Mouse (Mus musculus): ENCODE measurements around the gene Ubn2.
A peak's percentile ranks its signal among the peaks of the same experiment; 100 is the strongest.
"Not testable (repeated sequence)": the region's sequence is repeated elsewhere in the genome, so short reads cannot be mapped to it uniquely, and the experiment has no call there.

Ubn2 gene

GRCm38 (mm10) chr6:38533428-38534405 is 100.0 kb downstream of the Ubn2 start, which contains the start of gene Fmc1:
Fmc1 (plus strand) TSS chr6:38533502.
- peak; percentile 98 for DNase-seq (ENCODE audit: low read depth, low spot score)

- DNase-seq (ENCODE audit: low read depth, low spot score) = peak; percentile 90
Measured at GRCm38 (mm10) chr6:38534640-38535365, 101.1 kb downstream of the Ubn2 start.

- no peak for DNase-seq (ENCODE audit: low read depth, low spot score)
Measured at GRCm38 (mm10) chr6:38535366-38535690, 101.6 kb downstream of the Ubn2 start.

- no peak for DNase-seq (ENCODE audit: low read depth, low spot score)
Measured at GRCm38 (mm10) chr6:38535788-38536187, 102.0 kb downstream of the Ubn2 start.

DNA sequence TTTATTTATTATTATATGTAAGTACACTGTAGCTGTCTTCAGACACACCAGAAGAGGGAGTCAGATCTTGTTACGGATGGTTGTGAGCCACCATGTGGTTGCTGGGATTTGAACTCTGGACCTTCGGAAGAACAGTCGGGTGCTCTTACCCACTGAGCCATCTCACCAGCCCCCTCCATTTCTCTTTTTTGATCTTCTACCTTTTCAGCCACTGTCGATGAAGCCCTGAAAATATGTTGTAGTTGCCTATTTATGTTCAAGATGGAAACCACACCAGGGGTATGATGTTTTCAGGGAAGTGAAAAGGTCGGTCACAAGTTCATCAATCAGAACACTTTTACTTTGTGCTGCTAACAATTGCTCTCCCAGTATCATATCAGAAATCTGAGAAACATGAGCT is 110.4 kb downstream of the Ubn2 start:
- DNase-seq (ENCODE audit: low read depth, low spot score) = not testable (repeated sequence)

GRCm38 (mm10) chr6:38547005-38547404 is 113.3 kb downstream of the Ubn2 start:
- DNase-seq (ENCODE audit: low read depth, low spot score) = not testable (repeated sequence)

DNA sequence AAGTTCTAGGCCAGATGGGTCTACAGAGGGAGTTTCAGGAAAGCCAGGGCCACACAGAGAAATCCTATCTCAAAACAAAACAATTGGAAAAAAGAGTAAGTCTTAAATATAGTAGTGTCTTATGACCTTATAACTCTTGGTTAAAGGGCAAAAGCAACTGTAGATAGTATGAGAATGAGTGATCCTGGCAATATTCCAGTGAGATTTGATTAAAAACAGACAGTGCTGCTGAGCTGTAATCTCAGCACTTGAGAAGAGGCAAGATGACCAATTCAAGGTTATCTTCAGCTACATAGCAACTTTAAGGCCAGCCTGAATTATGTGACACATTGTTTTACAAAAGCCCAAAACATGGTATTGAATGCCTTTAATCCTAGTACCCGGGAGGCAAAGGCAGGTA is 114.0 kb downstream of the Ubn2 start:
- no peak for DNase-seq (ENCODE audit: low read depth, low spot score)

DNA sequence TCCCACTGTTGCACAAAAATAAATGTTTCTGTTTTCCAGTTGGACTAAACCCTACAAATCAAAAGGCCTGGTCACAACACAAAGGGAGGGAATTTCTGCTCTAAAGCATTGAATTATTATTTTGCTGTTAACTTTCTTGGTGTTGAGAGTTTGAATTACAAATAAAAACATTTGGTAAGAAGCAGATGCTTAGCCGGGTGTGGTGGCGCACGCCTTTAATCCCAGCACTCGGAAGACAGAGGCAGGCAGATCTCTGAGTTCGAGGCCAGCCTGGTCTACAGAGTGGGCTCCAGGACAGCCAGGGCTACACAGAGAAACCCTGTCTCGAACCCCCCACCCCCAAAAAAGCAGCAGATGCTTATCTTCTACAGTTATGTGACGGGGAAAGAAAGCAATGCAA is 114.8 kb downstream of the Ubn2 start:
- not testable (repeated sequence) for DNase-seq (ENCODE audit: low read depth, low spot score)

DNA sequence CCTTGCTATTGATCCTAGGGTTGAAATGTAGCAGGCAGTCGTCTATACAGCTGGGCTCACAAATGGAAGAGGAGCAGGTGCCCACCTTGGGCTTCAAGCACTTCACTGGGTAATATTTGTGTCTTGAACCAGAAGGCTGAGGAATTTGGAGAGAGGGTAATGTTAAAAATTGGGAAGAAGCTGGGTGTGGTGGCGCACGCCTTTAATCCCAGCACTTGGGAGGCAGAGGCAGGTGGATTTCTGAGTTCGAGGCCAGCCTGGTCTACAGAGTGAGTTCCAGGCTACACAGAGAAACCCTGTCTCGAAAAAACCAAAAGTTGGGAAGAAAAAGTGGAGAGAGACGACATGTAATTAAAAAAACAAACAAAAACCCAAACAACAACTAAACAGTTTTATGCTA is 116.1 kb downstream of the Ubn2 start:
- not testable (repeated sequence) for DNase-seq (ENCODE audit: low read depth, low spot score)

DNA sequence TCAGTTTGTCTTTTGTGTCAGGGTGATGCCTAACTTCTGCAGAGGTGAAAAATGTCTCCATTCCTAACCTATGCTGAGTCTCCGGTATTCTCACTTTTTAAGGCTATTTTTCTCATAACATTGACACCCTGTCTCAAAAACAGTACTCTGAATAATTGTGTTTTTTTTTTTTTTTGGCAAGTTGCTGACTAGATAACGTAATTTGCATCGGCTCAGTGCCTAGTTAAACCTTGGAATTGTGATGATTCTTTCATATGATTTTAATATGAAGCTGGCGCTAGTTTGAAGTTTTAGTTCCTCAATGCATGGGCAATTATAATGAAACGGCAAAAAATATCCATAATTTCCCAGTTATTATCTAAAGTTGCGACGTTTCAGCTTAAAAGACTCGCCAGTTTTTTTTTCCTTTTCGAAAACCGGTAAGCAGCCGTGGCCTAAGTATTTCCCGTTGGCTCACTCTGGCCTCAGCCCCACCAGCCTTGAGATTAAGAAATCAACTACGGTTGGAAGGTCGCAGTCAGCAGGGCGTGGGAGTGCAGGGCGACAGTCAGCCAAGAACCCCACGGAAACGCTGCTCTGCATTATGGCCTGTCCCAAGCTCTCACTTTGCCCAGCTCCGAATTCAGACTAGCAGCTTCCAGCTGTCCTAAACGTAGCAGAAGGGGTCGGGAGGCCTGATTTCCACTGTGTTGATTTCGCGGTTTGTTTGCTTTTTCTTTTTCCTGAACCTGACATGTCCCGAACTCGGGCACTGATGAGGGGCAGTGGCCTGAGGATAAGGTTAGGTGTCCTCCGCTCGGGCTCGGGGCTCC is 116.7 kb downstream of the Ubn2 start:
- no peak for DNase-seq (ENCODE audit: low read depth, low spot score)

DNA sequence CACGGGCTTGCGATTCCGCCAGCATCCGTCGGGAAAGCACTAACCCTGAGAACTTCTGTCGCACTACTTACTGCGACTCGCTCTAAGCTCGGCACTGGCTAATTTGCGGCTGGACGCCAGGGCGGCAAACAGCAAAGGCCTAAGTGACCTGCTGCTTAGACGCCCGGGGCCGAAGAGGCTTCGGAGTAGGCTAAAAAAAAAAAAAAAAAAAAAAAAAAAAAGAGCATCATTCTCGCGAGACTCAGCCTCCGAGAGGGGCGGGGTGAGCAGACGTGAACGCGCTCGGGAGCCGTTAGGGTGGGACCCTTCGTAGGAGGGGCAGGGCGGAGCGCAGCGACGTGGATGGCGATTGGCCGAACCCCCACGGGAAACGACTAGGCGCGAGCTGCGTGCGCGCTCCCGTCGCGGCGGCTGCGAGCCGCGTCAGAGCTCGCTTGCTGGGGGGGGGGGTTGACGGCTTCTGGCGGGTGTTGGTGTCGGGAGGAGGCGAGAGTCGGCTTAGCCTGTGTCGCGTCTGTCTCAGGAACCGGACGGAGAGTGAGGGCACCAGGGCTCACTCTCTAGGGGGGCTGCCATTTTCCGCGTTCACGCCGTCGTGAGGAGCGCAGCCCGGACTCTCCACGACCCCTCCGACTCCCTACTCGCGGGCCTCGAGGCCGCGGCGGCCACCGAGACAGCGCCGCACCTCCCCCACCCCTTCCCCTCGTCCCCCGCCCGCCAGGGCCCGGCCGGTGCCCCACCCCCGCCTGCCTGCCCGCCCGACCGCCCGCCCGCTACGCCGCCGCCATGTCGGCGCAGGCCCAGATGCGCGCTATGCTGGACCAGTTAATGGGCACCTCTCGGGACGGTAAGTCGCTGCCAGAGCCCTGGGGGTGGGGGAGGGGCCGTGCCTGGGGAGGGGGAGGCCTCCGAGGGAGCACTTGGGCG is 117.6 kb downstream of the Ubn2 start, which contains the start of gene Luc7l2:
Gene Luc7l2 (plus strand): TSS at position 273 of the 927 bp plus-strand sequence.
- DNase-seq (ENCODE audit: low read depth, low spot score) = peak; percentile 94

DNA sequence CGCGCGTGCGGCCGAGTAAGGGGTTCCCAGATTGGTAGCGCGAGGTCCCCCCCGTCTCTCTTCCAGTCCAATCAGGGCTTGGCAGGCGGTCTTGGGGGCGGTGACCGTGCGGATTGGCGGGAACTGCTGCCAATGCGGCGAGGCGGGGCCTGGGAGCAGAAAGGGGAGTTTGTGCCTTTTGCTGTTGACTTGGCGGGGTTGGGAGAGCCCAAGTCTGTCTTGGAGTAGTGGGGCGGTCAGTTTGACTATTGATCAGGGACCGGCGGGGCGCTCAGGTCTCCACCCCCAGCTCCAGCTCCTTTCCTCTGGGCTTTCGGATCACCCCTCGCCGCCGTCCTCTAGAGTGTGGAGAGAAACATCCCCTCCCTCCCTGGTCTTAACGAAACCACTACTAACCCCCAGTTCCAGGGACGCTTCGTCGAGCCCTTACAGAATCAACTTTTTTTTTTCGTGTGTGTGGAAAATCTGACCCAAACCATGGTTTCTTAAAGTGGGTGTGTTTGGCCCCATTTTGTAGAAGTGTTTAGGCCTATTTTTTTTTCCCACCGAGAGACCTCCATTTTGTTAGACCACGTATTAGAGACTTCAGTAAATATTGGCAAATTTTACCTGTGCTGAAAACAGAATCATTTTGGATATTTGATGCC is 118.4 kb downstream of the Ubn2 start:
- DNase-seq (ENCODE audit: low read depth, low spot score) = peak; percentile 89

DNA sequence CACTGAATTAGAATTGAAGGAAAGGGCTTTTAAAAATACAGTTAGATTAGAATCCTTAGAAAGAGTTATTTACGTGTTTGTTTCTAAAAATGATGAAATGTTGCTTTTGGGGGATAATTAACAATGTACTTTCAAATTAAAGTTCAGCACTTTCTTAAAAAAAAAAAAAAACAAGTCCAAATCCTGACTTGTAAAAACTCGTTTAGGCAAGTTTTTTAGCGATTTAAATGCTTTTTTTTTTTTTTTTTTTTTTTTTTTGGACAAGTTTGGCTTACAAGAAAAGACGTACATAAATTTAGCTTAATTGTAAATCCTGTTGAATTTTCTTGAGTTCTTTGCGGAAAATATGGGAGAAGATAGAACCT is 118.9 kb downstream of the Ubn2 start:
- DNase-seq (ENCODE audit: low read depth, low spot score) = no peak
